Mouse (Mus musculus) adrenal gland, postnatal 0 days (tissue): ENCODE results near the gene Tchh. TPM values are rescaled to one million over a fixed set of nuclear protein-coding genes. Genes with fewer than 3 reads are reported as not detected.

Experiments
- microRNA-seq: library from miRNA; unstranded; fragments of <30 nt; microRNA quantifications from one replicate; pipeline ENCODE4, GENCODE M21; 2016; ENCODE audit warnings: borderline replicate concordance; ENCODE audit not compliant: insufficient number of aligned reads
- polyA plus RNA-seq: library from polyadenylated mRNA; unstranded; fragments of >200 nt; fragmentation: Nextera tagmentation; extraction: Ambion mirVana; gene quantifications from 2 replicates; pipeline ENCODE4 v1.2.1, GENCODE M21; 2015

The Tchh gene
- polyA plus RNA-seq: 0.63 and 1.0 TPM in 2 replicates

GRCm38 (mm10) chr3:93442030-93442429, at the start of gene Tchh:
Gene Tchh, plus strand, starts transcription at chr3:93442330.

DNA sequence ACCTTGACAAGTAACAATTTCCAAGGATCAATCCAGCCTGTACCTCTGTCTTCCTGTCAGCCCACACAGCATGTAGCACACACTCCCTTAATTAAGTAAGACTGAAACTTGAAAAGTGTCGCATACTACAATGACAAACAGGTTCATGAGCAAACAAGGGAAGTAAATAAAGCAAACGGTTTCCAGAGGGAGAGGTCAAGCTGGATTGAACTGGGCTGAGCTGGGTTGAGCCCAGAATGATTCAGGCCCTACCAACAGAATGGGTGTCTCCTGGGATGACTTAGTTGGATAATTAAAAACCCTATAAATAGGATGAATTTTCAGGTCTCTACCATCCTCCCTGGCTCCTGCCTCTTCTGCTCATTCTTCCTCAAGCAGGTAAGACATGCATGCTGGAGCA, 48.8 kb upstream of the Tchh start, which contains the start of gene Rptn:
TSS of gene Rptn (plus strand) at position 334 of the 400 bp plus-strand sequence.

GRCm38 (mm10) chr3:93468561-93468960, 26.4 kb downstream of the Tchh start, which contains the start of gene Tchhl1:
Gene Tchhl1, plus strand, starts transcription at chr3:93468754.

Small RNA genes lying within 50 kb of the gene (microRNA-seq; reads per million reads assigned to microRNA genes)
- gene Gm22752: not detected

Other genes with a start within 250 kb of the Tchh start
- gene Flg2, start 245.1 kb upstream of the Tchh start, polyA plus RNA-seq: 0.02 TPM in 1 of 2 replicates, not detected in the other
- 0.14 and 1.4 TPM in 2 replicates for gene Flg, start 168.8 kb upstream of the Tchh start, polyA plus RNA-seq
- gene Hrnr, start 122.6 kb upstream of the Tchh start, polyA plus RNA-seq: 0.03 and 0.28 TPM in 2 replicates
- gene Rptn, start 48.6 kb upstream of the Tchh start, polyA plus RNA-seq: 0.49 TPM in 1 of 2 replicates, not detected in the other
- 0.06 and 0.33 TPM in 2 replicates for gene Tchhl1, start 26.4 kb downstream of the Tchh start, polyA plus RNA-seq
- 1,111 and 1,314 TPM in 2 replicates for gene S100a11, start 78.2 kb downstream of the Tchh start, polyA plus RNA-seq
- gene S100a10, start 112.8 kb downstream of the Tchh start, polyA plus RNA-seq: 585 and 1,081 TPM in 2 replicates
- gene Tdpoz2, start 210.4 kb downstream of the Tchh start, polyA plus RNA-seq: not detected in 2 replicates
- not detected in 2 replicates for gene Tdpoz1, start 234.0 kb downstream of the Tchh start, polyA plus RNA-seq